Mouse (Mus musculus): ENCODE results near the gene Dennd1b.

DNA sequence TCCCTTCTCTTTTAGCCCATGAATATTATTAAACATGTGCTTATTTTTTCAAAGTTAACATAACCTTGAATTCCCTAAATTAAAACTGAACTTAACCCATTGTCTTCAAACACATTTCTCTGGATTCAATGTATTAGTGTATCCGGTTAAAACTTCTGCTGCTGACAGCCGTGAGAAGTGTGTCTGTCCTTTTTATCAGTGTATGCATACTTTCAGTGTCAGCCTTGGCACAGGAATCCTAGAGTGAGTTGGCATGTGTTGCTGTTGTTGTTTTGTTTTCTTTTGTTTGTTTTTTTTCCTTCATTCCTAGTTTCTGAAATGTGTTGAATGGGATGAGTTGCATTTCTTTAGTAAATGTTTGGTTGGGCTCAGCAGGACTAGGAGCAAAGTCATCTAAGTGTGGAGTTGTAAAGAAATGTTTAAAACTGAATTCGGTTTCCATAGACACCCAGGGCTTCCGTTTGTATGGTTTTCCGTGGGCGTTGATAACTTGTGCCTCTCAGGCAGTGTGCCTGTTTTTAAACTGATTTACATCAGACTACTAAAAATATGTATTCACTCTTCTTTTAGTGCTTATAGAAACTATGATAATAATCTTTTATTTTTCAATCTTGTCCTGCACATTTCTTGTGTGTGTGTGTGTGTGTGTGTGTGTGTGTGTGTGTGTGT lies 217.4 kb downstream of the Dennd1b start:
- no peak for TF ChIP-seq CTCF (IDR thresholded peaks at IDR 0.05; ENCODE audit: low read depth)
- TF ChIP-seq EP300 (IDR thresholded peaks at IDR 0.05; ENCODE audit: low read depth), result no peak

Measured in liver, embryonic 14.5 days (tissue).